Mouse (Mus musculus): ENCODE results near the gene Bco2.

DNA sequence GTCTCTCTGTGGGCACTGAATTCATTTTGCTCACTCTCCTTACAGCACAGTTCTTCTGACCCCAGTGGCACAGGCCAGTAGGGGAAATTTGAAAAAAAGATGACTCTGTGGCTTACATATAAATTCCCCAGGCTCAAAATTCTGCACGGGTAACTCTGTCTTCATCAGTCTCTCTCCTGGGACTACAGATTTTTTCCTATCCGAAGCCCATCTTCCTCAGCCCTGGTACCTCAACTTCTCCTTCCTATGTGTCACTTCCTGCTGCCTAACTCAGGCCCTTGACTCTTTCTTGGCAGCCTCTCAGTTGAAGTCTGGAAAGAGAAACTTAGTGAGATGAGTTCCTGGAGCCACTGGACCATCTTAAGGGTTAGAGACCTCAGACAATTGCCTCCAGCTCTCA lies 1.4 kb downstream of the Bco2 start:
- TF ChIP-seq FLI1 (IDR thresholded peaks at IDR 0.05; ENCODE audit: low read length) (no peak), GATA1 (IDR thresholded peaks at IDR 0.05; ENCODE audit: borderline replicate concordance, low read length) (no peak)

Measured in megakaryocyte, embryonic 14.5 days (primary cell).